Mouse (Mus musculus) heart, embryonic 14.5 days (tissue): Measurements from ENCODE around the gene Hist1h3h. TPM values are rescaled to one million over a fixed set of nuclear protein-coding genes. Genes with fewer than 3 reads are reported as not detected.
A peak's percentile ranks its signal among the peaks of the same experiment; 100 is the strongest.
"Not testable (repeated sequence)": the region's sequence is repeated elsewhere in the genome, so short reads cannot be mapped to it uniquely, and the experiment has no call there.

Experiments used
- ATAC-seq: fragments of 200-750 bp; cut with Nextera tagmentation; 2 replicates; pipeline ENCODE4 v1.8.0; 2017; ENCODE audit warnings: low read depth, moderate TSS enrichment; ENCODE audit not compliant: insufficient number of reproducible peaks, insufficient read depth, low FRiP score
- H3K27ac ChIP-seq, 2 experiments: fragments of 200-500 bp in 1 of 2; fragments of 300-500 bp in 1 of 2; sonication (generic) in 1 of 2; replicated peaks in 1 of 2; 2 replicates each; pipeline ENCODE4 v1.5.1; 2012 to 2014; ENCODE audit warnings: low read depth in 2 of 2, low read length in 2 of 2, control low read depth in 1 of 2, mild to moderate bottlenecking in 1 of 2, mixed read lengths in 1 of 2; ENCODE audit not compliant: control insufficient read depth in 1 of 2, insufficient read depth in 1 of 2
- H3K27me3 ChIP-seq: fragments of 300-500 bp; sonication (generic); 2 replicates; pipeline ENCODE4 v1.6.1; 2014; ENCODE audit warnings: mild to moderate bottlenecking, low read length, control low read depth; ENCODE audit not compliant: control insufficient read depth, insufficient read depth
- H3K36me3 ChIP-seq: fragments of 300-500 bp; sonication (generic); 2 replicates; pipeline ENCODE4 v1.6.1; 2014; ENCODE audit warnings: mild to moderate bottlenecking, control low read depth, low read length, mixed read lengths; ENCODE audit not compliant: control insufficient read depth, insufficient read depth
- H3K4me1 ChIP-seq, 2 experiments: fragments of 200-500 bp in 1 of 2; fragments of 300-500 bp in 1 of 2; sonication (generic) in 1 of 2; 2 replicates each; pipeline ENCODE4 v1.6.1; 2012 to 2014; ENCODE audit warnings: low read length in 2 of 2, control low read depth in 1 of 2, mixed read lengths in 1 of 2; ENCODE audit not compliant: control insufficient read depth in 2 of 2, insufficient read depth in 2 of 2
- H3K4me2 ChIP-seq: fragments of 300-500 bp; sonication (generic); 2 replicates; pipeline ENCODE4 v1.6.1; 2014; ENCODE audit warnings: mild to moderate bottlenecking, low read length
- H3K4me3 ChIP-seq, 2 experiments: fragments of 200-500 bp in 1 of 2; fragments of 300-500 bp in 1 of 2; sonication (generic) in 1 of 2; 2 replicates each; pipeline ENCODE4 v1.5.1; 2012 to 2014; ENCODE audit warnings: low read length in 2 of 2, mild to moderate bottlenecking in 2 of 2, control low read depth in 1 of 2, low read depth in 1 of 2, moderate library complexity in 1 of 2; ENCODE audit not compliant: control insufficient read depth in 1 of 2, insufficient read depth in 1 of 2
- H3K9ac ChIP-seq: fragments of 300-500 bp; sonication (generic); 2 replicates; pipeline ENCODE4 v1.6.1; 2014; ENCODE audit warnings: mild to moderate bottlenecking, low read length
- H3K9me3 ChIP-seq: fragments of 300-500 bp; sonication (generic); 2 replicates; pipeline ENCODE4 v1.6.1; 2016; ENCODE audit warnings: low read length, control low read depth; ENCODE audit not compliant: control insufficient read depth
- WGBS: fragments of 180-500 bp; shearing (Covaris S2); extraction: QIAGEN DNeasy Blood & Tissue Kit; methylation state at CpG from one replicate; pipeline ENCODE4 v1.1.7; 2014; 5-methylcytosine and 5-hydroxymethylcytosine counted together
- polyA plus RNA-seq: library from polyadenylated mRNA; unstranded; fragments of >200 nt; fragmentation: Nextera tagmentation; extraction: Ambion mirVana; gene quantifications from 2 replicates; pipeline ENCODE4 v1.2.1, GENCODE M21; 2014

Gene Hist1h3h
- polyA plus RNA-seq, 1 experiment from 2014 or later: 4.4 TPM

DNA sequence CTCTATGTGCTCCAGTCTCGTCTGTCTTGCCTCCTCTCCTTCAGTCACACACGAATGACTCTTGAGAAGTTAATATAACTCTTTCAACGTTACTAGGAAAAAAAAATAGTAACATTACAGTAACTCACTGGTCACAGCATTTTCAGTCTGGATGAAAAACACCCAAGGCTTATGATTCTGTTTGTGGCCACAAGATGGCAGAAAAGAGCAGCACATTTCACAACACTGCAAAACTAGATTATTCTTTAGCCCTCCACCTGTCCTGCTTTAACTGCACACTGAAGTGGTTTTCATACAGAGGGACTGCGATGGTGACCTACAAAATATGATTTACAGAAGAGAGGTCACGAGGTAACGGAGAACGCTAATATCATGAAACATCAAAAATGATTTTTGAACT is 2.7 kb upstream of the Hist1h3h start:
- Histone ChIP-seq H3K9ac (peak overlapping the region; percentile 75; the same call in 1 of the 2 replicates), H3K4me2 (peak overlapping the region; percentile 74), H3K4me1 (peaks cover 3 to 17% of the 10 kb centered on the region in 2 experiments; a peak in 3 of 4 replicates), H3K27ac (peak overlapping the region; percentile 32 to 92; a peak in 2 of 4 replicates), H3K27me3 (no peaks in the 10 kb centered on the region), H3K4me3 (peak overlapping the region in 1 of 2 experiments; percentile 37; a peak in 1 of 4 replicates), H3K36me3 (no peaks in the 10 kb centered on the region), H3K9me3 (no peaks in the 10 kb centered on the region)
- WGBS: 1% methylated on average over 7 of the region's 7 CpGs
- no peak for ATAC-seq

DNA sequence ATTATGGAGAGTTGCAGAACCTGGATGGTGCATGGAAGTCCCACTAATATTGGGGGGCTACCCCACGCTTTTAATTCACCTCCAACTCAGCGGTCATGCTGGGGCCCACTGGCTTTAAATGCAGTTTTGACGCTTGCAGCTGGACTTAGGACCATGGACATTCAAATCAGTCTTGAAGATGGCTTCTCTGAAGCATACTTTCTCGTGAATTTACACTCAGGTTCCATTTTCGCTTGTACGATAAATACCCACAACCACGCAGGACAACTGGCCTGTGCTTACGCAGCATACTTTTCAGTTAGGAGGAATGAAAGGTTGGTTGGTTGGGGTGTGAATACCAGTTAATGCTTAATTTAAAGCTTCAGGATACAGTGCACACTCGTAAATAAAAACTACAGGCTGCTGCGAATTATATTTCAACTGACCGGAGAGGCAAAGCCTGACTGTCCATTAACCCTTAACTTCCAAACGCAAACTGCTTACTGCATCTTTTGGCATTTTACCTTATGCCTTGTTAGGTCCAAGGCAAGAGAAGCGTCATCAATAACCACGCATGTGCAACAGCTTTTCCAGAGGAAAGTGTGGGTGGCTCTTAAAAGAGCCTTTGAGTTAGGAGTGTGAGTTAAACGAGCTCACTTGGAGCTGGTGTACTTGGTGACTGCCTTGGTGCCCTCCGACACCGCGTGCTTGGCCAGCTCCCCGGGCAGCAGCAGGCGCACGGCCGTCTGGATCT is 2.2 kb upstream of the Hist1h3h start:
- H3K9me3 ChIP-seq: no peaks in the 10 kb centered on the region
- H3K4me1 ChIP-seq: peaks cover 3 to 17% of the 10 kb centered on the region in 2 experiments; a peak in 3 of 4 replicates
- 1% methylated on average over 21 of the region's 22 CpGs for WGBS
- H3K4me3 ChIP-seq: peak overlapping the region; percentile 37 to 38
- no peaks in the 10 kb centered on the region for H3K36me3 ChIP-seq
- no peak for ATAC-seq
- peak overlapping the region; percentile 75 for H3K9ac ChIP-seq
- peak overlapping the region; percentile 74 for H3K4me2 ChIP-seq
- H3K27me3 ChIP-seq: no peaks in the 10 kb centered on the region
- H3K27ac ChIP-seq: peak overlapping the region; percentile 83 to 92

DNA sequence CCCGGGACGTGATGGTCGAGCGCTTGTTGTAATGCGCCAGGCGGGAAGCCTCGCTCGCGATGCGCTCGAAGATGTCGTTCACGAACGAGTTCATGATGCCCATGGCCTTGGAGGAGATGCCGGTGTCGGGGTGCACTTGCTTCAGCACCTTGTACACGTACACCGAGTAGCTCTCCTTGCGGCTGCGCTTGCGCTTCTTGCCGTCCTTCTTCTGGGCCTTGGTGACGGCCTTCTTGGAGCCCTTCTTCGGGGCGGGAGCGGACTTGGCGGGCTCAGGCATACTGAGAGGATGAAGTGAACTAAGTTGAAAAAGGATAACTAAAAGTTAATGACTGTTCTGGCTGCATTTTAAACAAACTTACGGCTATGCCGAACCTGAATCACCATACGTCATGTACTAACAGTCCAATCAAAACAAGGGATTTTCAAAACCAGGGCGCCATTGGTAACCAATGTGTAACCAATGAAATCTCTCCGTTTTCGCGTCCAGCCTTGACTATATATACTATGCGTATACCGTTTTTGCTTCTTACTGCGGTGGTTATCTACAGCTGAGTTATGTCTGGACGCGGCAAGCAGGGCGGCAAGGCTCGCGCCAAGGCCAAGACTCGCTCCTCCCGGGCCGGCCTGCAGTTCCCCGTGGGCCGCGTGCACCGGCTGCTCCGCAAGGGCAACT is 1.5 kb upstream of the Hist1h3h start, which contains the start of the genes Hist1h2bl and Hist1h2ai:
TSS of gene Hist1h2bl (minus strand) at position 280 of the 676 bp plus-strand sequence.
TSS of gene Hist1h2ai (plus strand) at position 559 of the 676 bp plus-strand sequence.
- H3K9ac ChIP-seq: peak within 1 kb of the TSS; percentile 75
- ATAC-seq: peak; percentile 86
- peak within 1 kb of the TSS; percentile 90 to 92 for H3K27ac ChIP-seq
- not testable (repeated sequence) for H3K36me3 ChIP-seq, H3K27me3 ChIP-seq, H3K9me3 ChIP-seq
- H3K4me2 ChIP-seq: peak within 1 kb of the TSS; percentile 74
- H3K4me3 ChIP-seq: peak within 1 kb of the TSS; percentile 37 to 53
- H3K4me1 ChIP-seq: peaks cover 4 to 21% of the 10 kb centered on the region in 2 experiments
- under 1% methylated on average over 28 of the region's 50 CpGs for WGBS

DNA sequence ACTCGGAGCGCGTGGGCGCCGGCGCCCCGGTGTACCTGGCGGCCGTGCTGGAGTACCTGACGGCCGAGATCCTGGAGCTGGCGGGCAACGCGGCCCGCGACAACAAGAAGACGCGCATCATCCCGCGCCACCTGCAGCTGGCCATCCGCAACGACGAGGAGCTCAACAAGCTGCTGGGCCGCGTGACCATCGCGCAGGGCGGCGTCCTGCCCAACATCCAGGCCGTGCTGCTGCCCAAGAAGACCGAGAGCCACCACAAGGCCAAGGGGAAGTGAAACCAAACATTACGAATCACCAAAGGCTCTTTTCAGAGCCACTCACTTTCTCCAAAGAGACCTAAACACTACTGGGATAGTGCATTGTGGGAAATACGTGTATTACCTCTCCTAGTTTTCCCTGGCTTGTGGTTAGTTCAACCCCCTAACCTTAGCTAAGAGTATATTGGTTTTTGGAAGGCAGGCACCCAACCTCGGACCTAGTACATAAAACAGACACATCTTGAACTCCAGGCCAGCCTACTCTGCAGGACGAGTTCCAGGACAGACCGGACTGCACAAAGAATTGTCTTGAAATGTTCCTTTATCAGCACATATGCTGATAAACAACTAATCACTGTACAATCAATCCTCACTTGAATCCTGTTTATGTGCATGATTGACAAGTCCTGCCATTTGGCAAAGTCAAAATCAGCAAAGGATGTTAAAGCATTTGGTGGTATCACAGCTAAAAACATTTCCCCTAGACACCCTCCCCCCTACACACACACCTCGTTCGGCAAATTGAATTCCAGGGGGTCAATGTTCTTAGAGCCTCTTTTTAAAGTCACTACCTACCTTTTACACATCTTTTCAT is 693 bp upstream of the Hist1h3h start:
- H3K4me3 ChIP-seq: peak overlapping the region; percentile 37 to 43
- H3K27me3 ChIP-seq, ATAC-seq, H3K36me3 ChIP-seq, H3K9me3 ChIP-seq: not testable (repeated sequence)
- WGBS: under 1% methylated on average over 9 of the region's 38 CpGs
- peak overlapping the region; percentile 81 to 92 for H3K27ac ChIP-seq
- peak overlapping the region; percentile 74 for H3K9ac ChIP-seq
- H3K4me2 ChIP-seq: peak overlapping the region; percentile 74
- peaks cover 5 to 23% of the 10 kb centered on the region in 2 experiments for H3K4me1 ChIP-seq

DNA sequence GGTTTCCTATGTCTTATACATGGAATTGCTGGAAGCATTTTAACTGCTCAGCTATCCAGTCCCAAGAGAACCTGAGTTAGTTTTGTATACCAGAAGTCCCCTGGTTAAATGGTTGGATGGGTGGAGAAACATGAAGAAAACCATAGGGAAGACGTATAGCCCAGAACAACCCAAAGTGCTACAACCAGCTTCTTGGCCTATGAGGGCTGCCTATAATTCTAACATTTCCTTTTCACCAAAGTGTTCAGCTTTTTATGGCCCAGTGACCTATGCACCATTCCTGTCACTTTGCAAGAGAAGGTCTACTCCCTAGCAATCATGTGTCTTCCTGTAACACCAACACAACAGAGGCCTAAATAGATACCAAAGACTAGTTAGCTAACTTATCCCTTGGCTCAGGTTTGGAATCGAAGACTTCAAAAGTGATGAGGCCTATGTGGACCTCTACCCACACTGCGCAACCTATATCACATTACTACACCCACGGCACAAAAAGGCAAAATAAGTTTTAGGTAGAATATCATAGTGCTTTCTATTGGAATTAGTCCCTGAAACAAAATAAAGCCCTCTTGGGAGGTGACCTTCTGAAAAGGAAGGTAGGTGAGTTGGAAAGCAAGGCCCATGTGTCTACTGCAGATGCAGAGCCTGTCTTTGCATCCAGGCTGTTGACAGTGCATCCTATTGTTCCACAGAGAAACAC is 1.1 kb downstream of the Hist1h3h start:
- 70% methylated on average over 4 of the region's 4 CpGs for WGBS
- Histone ChIP-seq H3K4me3 (peak overlapping the region in 1 of 2 experiments; percentile 37; a peak in 2 of 4 replicates), H3K4me1 (peaks cover 5 to 23% of the 10 kb centered on the region in 2 experiments), H3K4me2 (peak overlapping the region; percentile 74), H3K27ac (peak overlapping the region in 1 of 2 experiments; percentile 43; a peak in 2 of 4 replicates), H3K36me3 (no peaks in the 10 kb centered on the region), H3K9me3 (no peaks in the 10 kb centered on the region), H3K9ac (peak overlapping the region; percentile 68), H3K27me3 (no peaks in the 10 kb centered on the region)
- no peak for ATAC-seq

DNA sequence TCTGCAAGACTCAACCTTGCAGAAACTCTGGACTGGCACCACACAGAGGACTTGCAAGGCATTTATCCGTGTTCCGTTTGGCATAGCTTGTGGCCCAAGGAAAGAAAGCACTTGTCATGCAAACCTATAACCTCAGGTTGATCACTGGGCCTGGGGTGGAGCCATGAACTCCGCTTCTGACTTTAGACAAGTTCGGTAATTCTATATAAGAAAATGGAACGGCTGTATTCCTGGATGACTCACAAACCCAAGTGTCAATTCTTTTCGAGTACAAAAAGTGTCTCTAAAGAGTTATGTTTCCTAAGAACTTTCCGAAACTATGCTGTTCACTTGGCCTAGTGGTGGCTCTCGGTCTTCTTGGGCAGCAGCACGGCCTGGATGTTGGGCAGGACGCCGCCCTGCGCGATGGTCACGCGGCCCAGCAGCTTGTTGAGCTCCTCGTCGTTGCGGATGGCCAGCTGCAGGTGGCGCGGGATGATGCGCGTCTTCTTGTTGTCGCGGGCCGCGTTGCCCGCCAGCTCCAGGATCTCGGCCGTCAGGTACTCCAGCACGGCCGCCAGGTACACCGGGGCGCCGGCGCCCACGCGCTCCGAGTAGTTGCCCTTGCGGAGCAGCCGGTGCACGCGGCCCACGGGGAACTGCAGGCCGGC is 3.8 kb downstream of the Hist1h3h start:
- ATAC-seq, H3K9me3 ChIP-seq, H3K36me3 ChIP-seq, H3K27me3 ChIP-seq: not testable (repeated sequence)
- Histone ChIP-seq H3K27ac (peak overlapping the region; percentile 80 to 90), H3K4me1 (peaks cover 2 to 16% of the 10 kb centered on the region in 2 experiments), H3K4me3 (peak overlapping the region; percentile 41 to 49), H3K4me2 (peak overlapping the region; percentile 66), H3K9ac (peak overlapping the region; percentile 69)
- 5% methylated on average over 15 of the region's 44 CpGs for WGBS
